Mouse (Mus musculus) forebrain, embryonic 12.5 days (tissue): Measurements from ENCODE around the gene Krt24. TPM values are rescaled to one million over a fixed set of nuclear protein-coding genes. Genes with fewer than 3 reads are reported as not detected.

Experiments used
- polyA plus RNA-seq: library from polyadenylated mRNA; unstranded; fragments of >200 nt; fragmentation: Nextera tagmentation; extraction: Ambion mirVana; gene quantifications from 2 replicates; pipeline ENCODE4 v1.2.1, GENCODE M21; 2016

The Krt24 gene
- polyA plus RNA-seq, 1 experiment from 2014 or later = not detected

Other genes starting within 250 kb of the Krt24 start
- 214 and 247 TPM in 2 replicates for gene Igfbp4, start 244.0 kb downstream of the Krt24 start, polyA plus RNA-seq
- 0.04 and 0.29 TPM in 2 replicates for gene Tns4, start 196.0 kb downstream of the Krt24 start, polyA plus RNA-seq
- gene Ccr7, start 130.2 kb downstream of the Krt24 start, polyA plus RNA-seq = 0.19 TPM in 1 of 2 replicates, not detected in the other
- gene Smarce1, start 54.2 kb downstream of the Krt24 start, polyA plus RNA-seq = 385 and 396 TPM in 2 replicates
- 0.49 and 0.70 TPM in 2 replicates for gene Krt222, start 41.2 kb downstream of the Krt24 start, polyA plus RNA-seq
- 0.09 and 0.13 TPM in 2 replicates for gene Krt25, start 37.7 kb upstream of the Krt24 start, polyA plus RNA-seq
- not detected in 2 replicates for gene Krt26, start 52.7 kb upstream of the Krt24 start, polyA plus RNA-seq
- gene Krt27, start 65.8 kb upstream of the Krt24 start, polyA plus RNA-seq = not detected in 2 replicates
- 0.38 and 0.40 TPM in 2 replicates for gene Krt28, start 89.6 kb upstream of the Krt24 start, polyA plus RNA-seq
- gene Krt10, start 104.1 kb upstream of the Krt24 start, polyA plus RNA-seq = 40.2 and 42.4 TPM in 2 replicates
- not detected in 2 replicates for gene Krt12, start 137.0 kb upstream of the Krt24 start, polyA plus RNA-seq
- gene Krt20, start 152.9 kb upstream of the Krt24 start, polyA plus RNA-seq = 0.15 TPM in 1 of 2 replicates, not detected in the other
- gene Krt23, start 207.9 kb upstream of the Krt24 start, polyA plus RNA-seq = 0.74 and 0.75 TPM in 2 replicates
- not detected in 2 replicates for gene Krt39, start 236.1 kb upstream of the Krt24 start, polyA plus RNA-seq